Mouse (Mus musculus): ENCODE measurements around the gene Necap1.

Necap1 gene

GRCm38 (mm10) chr6:122883603-122884002 is 9.3 kb downstream of the Necap1 start:
- ATAC-seq (ENCODE audit: low TSS enrichment), result 0 out of 2 replicates have a peak, but pooled peaks have one; percentile 44

DNA sequence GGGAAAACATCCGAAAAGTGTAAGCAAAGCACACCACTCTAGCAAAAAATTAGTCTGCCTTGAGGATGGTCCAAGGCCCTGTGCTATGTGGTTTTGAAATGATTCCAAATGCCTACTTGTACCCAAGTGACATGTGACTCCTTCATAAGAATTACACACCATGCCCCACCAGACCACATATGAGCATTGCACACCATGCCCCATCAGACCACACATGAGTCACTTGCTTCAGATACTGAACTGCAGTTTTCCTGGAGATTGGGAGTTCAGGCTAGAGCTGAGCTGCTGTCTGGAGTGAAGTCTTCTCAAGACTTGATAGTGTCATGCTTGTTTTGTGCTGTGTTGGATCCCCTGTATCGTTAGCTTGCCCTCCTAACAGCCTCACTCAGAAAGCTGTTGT is 15.3 kb downstream of the Necap1 start:
- no peak for ATAC-seq (ENCODE audit: low TSS enrichment)

- ATAC-seq (ENCODE audit: low TSS enrichment), result peak; percentile 66
These were observed 18.3 kb downstream of the Necap1 start for GRCm38 (mm10) chr6:122892442-122893049.

GRCm38 (mm10) chr6:122919922-122920321 is 45.6 kb downstream of the Necap1 start:
- ATAC-seq (ENCODE audit: low TSS enrichment), result no peak

- ATAC-seq (ENCODE audit: low TSS enrichment), result no peak
These were observed 47.2 kb downstream of the Necap1 start, which contains the start of gene Clec4a1 for GRCm38 (mm10) chr6:122921451-122921850. Gene Clec4a1, plus strand, starts transcription at chr6:122921848.

DNA sequence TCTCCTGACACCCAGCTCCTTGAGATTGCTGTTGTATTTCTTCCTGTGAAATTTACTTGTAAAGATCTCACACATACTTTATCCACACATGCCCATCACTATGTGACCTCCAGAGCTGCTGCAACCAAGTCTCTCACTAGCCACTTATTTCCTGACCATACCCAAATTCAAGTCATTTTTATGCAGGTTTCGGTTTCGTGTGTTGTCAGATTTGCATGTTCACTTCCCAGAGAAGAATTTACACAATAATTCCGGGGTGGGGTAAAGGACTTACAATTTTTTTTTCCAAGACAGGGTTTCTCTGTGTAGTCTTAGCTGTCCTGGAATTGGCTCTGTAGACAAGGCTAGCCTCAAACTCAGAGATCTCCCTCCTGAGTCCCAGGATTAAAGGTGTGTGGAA is 60.6 kb downstream of the Necap1 start:
- ATAC-seq (ENCODE audit: low TSS enrichment), result no peak
